Mouse (Mus musculus) erythroblast, adult 5-6 weeks (primary cell): Measurements from ENCODE around the gene Ripply3. TPM values are rescaled to one million over a fixed set of nuclear protein-coding genes. Genes with fewer than 3 reads are reported as not detected.
"Not testable (repeated sequence)": the region's sequence is repeated elsewhere in the genome, so short reads cannot be mapped to it uniquely, and the experiment has no call there.

ENCODE experiments used
- ATAC-seq: replicated peaks from 2 replicates; pipeline ENCODE4 v1.8.0; 2016; ENCODE audit warnings: moderate number of reproducible peaks, mild to moderate bottlenecking, moderate TSS enrichment, inconsistent platforms; ENCODE audit not compliant: poor library complexity, low FRiP score, severe bottlenecking
- total RNA-seq, 2 experiments: library from RNA; stranded (forward) in 1 of 2; stranded (reverse) in 1 of 2; fragments of 150-400 nt in 1 of 2; fragments of 200-764, 138-1000 nt in 1 of 2; gene quantifications; 2 replicates each; pipeline versions ENCODE4 v1.2.3 to v1.2.4; 2015 to 2017; ENCODE audit warnings: low replicate concordance in 2 of 2

The Ripply3 gene
- total RNA-seq, 2 experiments from 2014 or later = not detected

GRCm38 (mm10) chr16:94313229-94314030 is 14.8 kb upstream of the Ripply3 start, which contains the start of gene Hlcs:
Gene Hlcs (minus strand): TSS chr16:94313571.
- ATAC-seq = peak; percentile 94

- no peak for ATAC-seq
These were observed 13.6 kb upstream of the Ripply3 start for GRCm38 (mm10) chr16:94314626-94315025.

- ATAC-seq = no peak
These were observed 13.0 kb upstream of the Ripply3 start for GRCm38 (mm10) chr16:94315215-94315614.

- ATAC-seq = no peak
These were observed 10.5 kb upstream of the Ripply3 start for GRCm38 (mm10) chr16:94317752-94318151.

GRCm38 (mm10) chr16:94320223-94320622 is 8.0 kb upstream of the Ripply3 start:
- no peak for ATAC-seq

- no peak for ATAC-seq
These were observed 4.5 kb upstream of the Ripply3 start for GRCm38 (mm10) chr16:94323681-94324080.

- ATAC-seq = no peak
These were observed 2.2 kb upstream of the Ripply3 start for GRCm38 (mm10) chr16:94326008-94326407.

GRCm38 (mm10) chr16:94328881-94329867 is 954 bp downstream of the Ripply3 start:
- ATAC-seq = no peak

- no peak for ATAC-seq
These were observed 2.2 kb downstream of the Ripply3 start for GRCm38 (mm10) chr16:94330429-94330828.

- no peak for ATAC-seq
These were observed 3.1 kb downstream of the Ripply3 start for GRCm38 (mm10) chr16:94331233-94331885.

- ATAC-seq = peak; percentile 74
These were observed 3.6 kb downstream of the Ripply3 start for GRCm38 (mm10) chr16:94331886-94332252.

GRCm38 (mm10) chr16:94335656-94336055 is 7.4 kb downstream of the Ripply3 start:
- ATAC-seq = no peak

GRCm38 (mm10) chr16:94339164-94340160 is 11.2 kb downstream of the Ripply3 start:
- not testable (repeated sequence) for ATAC-seq

GRCm38 (mm10) chr16:94345733-94346132 is 17.5 kb downstream of the Ripply3 start:
- no peak for ATAC-seq

- ATAC-seq = no peak
These were observed 19.0 kb downstream of the Ripply3 start for GRCm38 (mm10) chr16:94347080-94347731.

- no peak for ATAC-seq
These were observed 20.6 kb downstream of the Ripply3 start for GRCm38 (mm10) chr16:94348779-94349178.

- ATAC-seq = no peak
These were observed 21.5 kb downstream of the Ripply3 start for GRCm38 (mm10) chr16:94349588-94350286.

- no peak for ATAC-seq
These were observed 22.1 kb downstream of the Ripply3 start for GRCm38 (mm10) chr16:94350287-94350677.
